Mouse (Mus musculus) C2C12 (cell line): ENCODE measurements around the gene Fam166a. TPM values are rescaled to one million over a fixed set of nuclear protein-coding genes. Genes with fewer than 3 reads are reported as not detected.
A peak's percentile ranks its signal among the peaks of the same experiment; 100 is the strongest.

Experiments used
- H3K27me3 ChIP-seq: one replicate; pipeline ENCODE4 v1.6.1; 2011; ENCODE audit not compliant: control insufficient read depth, insufficient read depth, insufficient read length
- H3K36me3 ChIP-seq: one replicate; pipeline ENCODE4 v1.6.1; 2011; ENCODE audit not compliant: control insufficient read depth, insufficient read depth
- H3K4me3 ChIP-seq: one replicate; pipeline ENCODE4 v1.5.1; 2011; ENCODE audit warnings: mild to moderate bottlenecking, control low read depth; ENCODE audit not compliant: poor library complexity, insufficient read depth, severe bottlenecking
- H3K79me2 ChIP-seq: one replicate; pipeline ENCODE4 v1.6.1; 2011; ENCODE audit not compliant: control insufficient read depth, insufficient read depth
- H3K79me3 ChIP-seq: one replicate; pipeline ENCODE4 v1.6.1; 2011; ENCODE audit warnings: low read depth, control low read depth
- H3ac ChIP-seq: one replicate; pipeline ENCODE3; 2011; ENCODE audit warnings: low read depth; ENCODE audit not compliant: control insufficient read depth, insufficient read length
- CEBPB ChIP-seq: IDR thresholded peaks from one replicate; pipeline ENCODE4 v1.6.1; 2011; ENCODE audit warnings: low read depth, mild to moderate bottlenecking, control low read depth, moderate library complexity
- CTCF ChIP-seq: IDR thresholded peaks from one replicate; pipeline ENCODE4 v1.5.1; 2011; ENCODE audit not compliant: control insufficient read depth, insufficient read depth, insufficient read length
- FOSL1 ChIP-seq: IDR thresholded peaks from one replicate; pipeline ENCODE4 v1.8.0; 2011; ENCODE audit warnings: mild to moderate bottlenecking, low read length; ENCODE audit not compliant: poor library complexity, insufficient read depth, severe bottlenecking
- MAX ChIP-seq: IDR thresholded peaks from one replicate; pipeline ENCODE4 v1.6.1; 2011; ENCODE audit warnings: mild to moderate bottlenecking, control low read depth
- MYOD1 ChIP-seq: IDR thresholded peaks from one replicate; pipeline ENCODE4 v1.6.1; 2011; ENCODE audit warnings: low read depth; ENCODE audit not compliant: control insufficient read depth, insufficient read length
- MYOG ChIP-seq: IDR thresholded peaks from one replicate; pipeline ENCODE4 v1.6.1; 2011; ENCODE audit not compliant: control insufficient read depth, insufficient read length; ENCODE audit errors: extremely low read depth
- USF1 ChIP-seq: IDR thresholded peaks from one replicate; pipeline ENCODE4 v1.6.1; 2011; ENCODE audit warnings: low read depth, mild to moderate bottlenecking, control low read depth, moderate library complexity
- polyA plus RNA-seq: library from polyadenylated mRNA; unstranded; fragments of >200 nt; fragmentation: generic; extraction: Trizol; gene quantifications from one replicate; pipeline ENCODE4 v1.2.1, GENCODE M21; 2012; ENCODE audit warnings: missing spikeins

Fam166a gene
- polyA plus RNA-seq, 1 experiment = not detected

- Histone ChIP-seq H3K36me3 (no peaks in the 10 kb centered on the region), H3ac (no peak overlapping the region), H3K4me3 (no peak overlapping the region), H3K79me3 (no peaks in the 10 kb centered on the region), H3K27me3 (peaks cover 5% of the 10 kb centered on the region), H3K79me2 (no peaks in the 10 kb centered on the region)
- no peak for TF ChIP-seq USF1
- no peak for TF ChIP-seq MYOG
Observed at GRCm38 (mm10) chr2:25182664-25183063, 35.9 kb upstream of the Fam166a start.

- H3K36me3 ChIP-seq = no peaks in the 10 kb centered on the region
- peaks cover 5% of the 10 kb centered on the region for H3K27me3 ChIP-seq
Observed at GRCm38 (mm10) chr2:25183336-25183735, 35.2 kb upstream of the Fam166a start.

GRCm38 (mm10) chr2:25184496-25184895, 34.0 kb upstream of the Fam166a start:
- no peak overlapping the region for H3ac ChIP-seq
- H3K79me3 ChIP-seq = no peaks in the 10 kb centered on the region
- no peaks in the 10 kb centered on the region for H3K36me3 ChIP-seq
- H3K79me2 ChIP-seq = no peaks in the 10 kb centered on the region
- H3K27me3 ChIP-seq = peaks cover 5% of the 10 kb centered on the region
- TF ChIP-seq CTCF (no peak), CEBPB (no peak), USF1 (no peak), MYOD1 (no peak), MYOG (no peak), FOSL1 (no peak), MAX (no peak)
- no peak overlapping the region for H3K4me3 ChIP-seq

More at GRCm38 (mm10) chr2:25183336-25183735, 35.2 kb upstream of the Fam166a start:
- TF ChIP-seq CEBPB (no peak), CTCF (no peak), MYOG (no peak)
- H3K79me2 ChIP-seq = no peaks in the 10 kb centered on the region
- no peaks in the 10 kb centered on the region for H3K79me3 ChIP-seq
- H3K4me3 ChIP-seq = no peak overlapping the region
- H3ac ChIP-seq = no peak overlapping the region

GRCm38 (mm10) chr2:25185625-25186574, 32.6 kb upstream of the Fam166a start:
- H3ac ChIP-seq = no peak overlapping the region
- peaks cover 5% of the 10 kb centered on the region for H3K27me3 ChIP-seq
- H3K36me3 ChIP-seq = no peaks in the 10 kb centered on the region
- no peaks in the 10 kb centered on the region for H3K79me2 ChIP-seq
- no peaks in the 10 kb centered on the region for H3K79me3 ChIP-seq
- H3K4me3 ChIP-seq = no peak overlapping the region
- TF ChIP-seq MYOD1 (no peak), CTCF (peak; percentile 17), USF1 (no peak)

GRCm38 (mm10) chr2:25186575-25186930, 32.0 kb upstream of the Fam166a start:
- H3K27me3 ChIP-seq = peaks cover 5% of the 10 kb centered on the region
- TF ChIP-seq USF1 (no peak), MYOG (no peak), FOSL1 (no peak), CTCF (no peak), MYOD1 (no peak), CEBPB (no peak), MAX (no peak)
- no peaks in the 10 kb centered on the region for H3K79me3 ChIP-seq
- H3K79me2 ChIP-seq = no peaks in the 10 kb centered on the region
- no peaks in the 10 kb centered on the region for H3K36me3 ChIP-seq
- no peak overlapping the region for H3K4me3 ChIP-seq
- H3ac ChIP-seq = no peak overlapping the region

GRCm38 (mm10) chr2:25187841-25188240, 30.7 kb upstream of the Fam166a start:
- Histone ChIP-seq H3ac (no peak overlapping the region), H3K36me3 (no peaks in the 10 kb centered on the region), H3K4me3 (no peak overlapping the region), H3K79me3 (no peaks in the 10 kb centered on the region), H3K79me2 (no peaks in the 10 kb centered on the region), H3K27me3 (peaks cover 5% of the 10 kb centered on the region)
- TF ChIP-seq MYOD1 = no peak
- no peak for TF ChIP-seq CTCF
- no peak for TF ChIP-seq FOSL1
- TF ChIP-seq MAX = no peak
- no peak for TF ChIP-seq MYOG
